Mouse (Mus musculus) neural tube, embryonic 12.5 days (tissue): ENCODE data around the gene Syce2. TPM values are rescaled to one million over a fixed set of nuclear protein-coding genes. Genes with fewer than 3 reads are reported as not detected.

Experiments
- ATAC-seq: fragments of 200-750 bp; cut with Nextera tagmentation; 2 replicates; pipeline ENCODE4 v1.8.0; 2017; ENCODE audit warnings: low read depth, mild to moderate bottlenecking, moderate TSS enrichment, moderate library complexity; ENCODE audit not compliant: low FRiP score
- H3K27ac ChIP-seq: fragments of 300-500 bp; sonication (generic); 2 replicates; pipeline ENCODE4 v1.5.1; 2016
- H3K27me3 ChIP-seq: fragments of 300-500 bp; sonication (generic); replicated peaks from 2 replicates; pipeline ENCODE4 v1.6.1; 2016; ENCODE audit warnings: mild to moderate bottlenecking
- H3K36me3 ChIP-seq: fragments of 300-500 bp; sonication (generic); 2 replicates; pipeline ENCODE4 v1.6.1; 2016; ENCODE audit warnings: mild to moderate bottlenecking
- H3K4me1 ChIP-seq: fragments of 300-500 bp; sonication (generic); 2 replicates; pipeline ENCODE4 v1.6.1; 2016
- H3K4me2 ChIP-seq: fragments of 300-500 bp; sonication (generic); replicated peaks from 2 replicates; pipeline ENCODE4 v1.6.1; 2016; ENCODE audit warnings: mild to moderate bottlenecking
- H3K4me3 ChIP-seq: fragments of 300-500 bp; sonication (generic); 2 replicates; pipeline ENCODE4 v1.5.1; 2016
- H3K9ac ChIP-seq: fragments of 300-500 bp; sonication (generic); 2 replicates; pipeline ENCODE4 v1.6.1; 2016; ENCODE audit warnings: mild to moderate bottlenecking
- H3K9me3 ChIP-seq: fragments of 300-500 bp; sonication (generic); 2 replicates; pipeline ENCODE4 v1.6.1; 2016; ENCODE audit warnings: mild to moderate bottlenecking
- WGBS: fragments of 180-500 bp; shearing (Covaris S2); methylation state at CpG from one replicate; pipeline ENCODE4 v1.1.7; 2016; 5-methylcytosine and 5-hydroxymethylcytosine counted together
- microRNA-seq: library from miRNA; unstranded; fragments of <30 nt; microRNA quantifications from one replicate; pipeline ENCODE4, GENCODE M21; 2017
- polyA plus RNA-seq: library from polyadenylated mRNA; unstranded; fragments of >200 nt; fragmentation: Nextera tagmentation; extraction: Ambion mirVana; gene quantifications from 2 replicates; pipeline ENCODE4 v1.2.1, GENCODE M21; 2016

Syce2 gene
- polyA plus RNA-seq, 1 experiment from 2014 or later, result 34.9 TPM

DNA sequence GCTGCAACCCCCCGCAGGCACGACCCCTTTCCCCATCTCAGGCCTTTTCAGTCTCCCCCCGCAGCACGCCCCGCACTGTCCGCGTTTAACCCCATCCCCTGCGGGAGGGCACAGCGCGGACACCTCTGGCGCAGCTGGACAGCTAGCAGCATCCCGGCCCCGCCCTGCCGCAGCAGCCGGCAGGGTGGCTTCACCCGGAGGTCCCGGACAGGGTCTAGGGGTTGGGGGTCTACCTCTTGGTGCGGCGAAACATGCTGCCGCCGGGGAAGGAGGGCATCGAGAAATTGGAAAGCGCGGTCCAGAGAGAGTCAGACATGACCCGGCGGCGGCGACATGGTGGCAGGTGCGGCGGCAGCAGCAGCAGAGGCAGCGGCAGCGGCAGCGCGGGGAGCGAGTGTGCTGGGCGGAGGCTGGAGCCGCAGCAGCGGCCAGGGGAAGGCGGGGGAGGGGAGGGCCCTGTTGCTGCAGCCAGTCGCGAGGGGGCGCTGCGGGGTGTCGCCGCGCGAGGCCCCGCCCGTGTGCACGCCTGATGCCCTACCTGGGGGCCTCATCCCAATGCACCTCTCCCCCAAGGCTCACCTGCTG lies 65.1 kb downstream of the Syce2 start, which contains the start of gene Mast1:
Mast1 (minus strand) TSS at position 398 of the 585 bp plus-strand sequence.
- H3K27me3 ChIP-seq, result peaks cover 39% of the 10 kb centered on the region
- ATAC-seq, result peak; percentile 57

More for the DNA sequence above, 65.1 kb downstream of the Syce2 start, which contains the start of gene Mast1:
- H3K4me3 ChIP-seq, result peak within 1 kb of the TSS; percentile 69
- under 1% methylated on average over 50 of the region's 50 CpGs for WGBS
- H3K4me2 ChIP-seq, result peak within 1 kb of the TSS; percentile 80
- H3K9me3 ChIP-seq, result no peaks in the 10 kb centered on the region
- peak within 1 kb of the TSS; percentile 75 for H3K27ac ChIP-seq
- H3K36me3 ChIP-seq, result no peaks in the 10 kb centered on the region
- H3K4me1 ChIP-seq, result peaks cover 33% of the 10 kb centered on the region
- peak within 1 kb of the TSS; percentile 88 for H3K9ac ChIP-seq

Small RNA genes within 50 kb of the gene (microRNA-seq; reads per million reads assigned to microRNA genes)
- gene Gm24197 (not detected), gene Mir7069 (4.6 reads per million, percentile 13 among the genes with 10 or more reads in this experiment)

Other genes with a start within 250 kb of the Syce2 start
- gene Ier2, start 209.3 kb upstream of the Syce2 start, polyA plus RNA-seq, result 72.4 and 72.8 TPM in 2 replicates
- 58.5 and 59.1 TPM in 2 replicates for gene Trmt1, start 185.8 kb upstream of the Syce2 start, polyA plus RNA-seq
- 17.2 and 19.2 TPM in 2 replicates for gene Nacc1, start 184.2 kb upstream of the Syce2 start, polyA plus RNA-seq
- gene Lyl1, start 170.7 kb upstream of the Syce2 start, polyA plus RNA-seq, result 4.4 and 4.5 TPM in 2 replicates
- gene G430095P16Rik, start 149.1 kb upstream of the Syce2 start, polyA plus RNA-seq, result 2.5 and 2.6 TPM in 2 replicates
- gene Nfix, start 71.8 kb upstream of the Syce2 start, polyA plus RNA-seq, result 8.4 and 11.2 TPM in 2 replicates
- gene Dand5, start 49.3 kb upstream of the Syce2 start, polyA plus RNA-seq, result 6.5 and 8.3 TPM in 2 replicates
- 39.7 and 40.1 TPM in 2 replicates for gene Gadd45gip1, start 40.6 kb upstream of the Syce2 start, polyA plus RNA-seq
- gene Rad23a, start 31.4 kb upstream of the Syce2 start, polyA plus RNA-seq, result 89.7 and 94.8 TPM in 2 replicates
- 753 and 769 TPM in 2 replicates for gene Calr, start 25.2 kb upstream of the Syce2 start, polyA plus RNA-seq
- 108 and 110 TPM in 2 replicates for gene Farsa, start 15.1 kb upstream of the Syce2 start, polyA plus RNA-seq
- gene Gcdh, start 21.8 kb downstream of the Syce2 start, polyA plus RNA-seq, result 32.1 and 37.0 TPM in 2 replicates
- 3.4 and 4.0 TPM in 2 replicates for gene Klf1, start 29.8 kb downstream of the Syce2 start, polyA plus RNA-seq
- gene Dnase2a, start 36.4 kb downstream of the Syce2 start, polyA plus RNA-seq, result 5.2 and 6.5 TPM in 2 replicates
- gene Mast1, start 65.2 kb downstream of the Syce2 start, polyA plus RNA-seq, result 43.0 and 44.9 TPM in 2 replicates
- gene Rtbdn, start 74.9 kb downstream of the Syce2 start, polyA plus RNA-seq, result 0.93 and 1.1 TPM in 2 replicates
- gene Gm49661, start 97.3 kb downstream of the Syce2 start, polyA plus RNA-seq, result not detected in 2 replicates
- gene Prdx2, start 97.5 kb downstream of the Syce2 start, polyA plus RNA-seq, result 1,247 and 1,331 TPM in 2 replicates
- 78.4 and 85.2 TPM in 2 replicates for gene Rnaseh2a, start 97.7 kb downstream of the Syce2 start, polyA plus RNA-seq
- 9.9 TPM in 2 replicates for gene Junb, start 106.6 kb downstream of the Syce2 start, polyA plus RNA-seq
- gene Hook2, start 118.5 kb downstream of the Syce2 start, polyA plus RNA-seq, result 17.6 and 18.2 TPM in 2 replicates
- not detected in 2 replicates for gene Best2, start 142.4 kb downstream of the Syce2 start, polyA plus RNA-seq
- 144 and 150 TPM in 2 replicates for gene Asna1, start 153.2 kb downstream of the Syce2 start, polyA plus RNA-seq
- 180 and 189 TPM in 2 replicates for gene Trir, start 154.7 kb downstream of the Syce2 start, polyA plus RNA-seq
- gene Tnpo2, start 164.8 kb downstream of the Syce2 start, polyA plus RNA-seq, result 39.2 and 40.4 TPM in 2 replicates
- gene Fbxw9, start 187.9 kb downstream of the Syce2 start, polyA plus RNA-seq, result 38.1 and 40.5 TPM in 2 replicates
- not detected in 2 replicates for gene Gm5741, start 195.9 kb downstream of the Syce2 start, polyA plus RNA-seq
- 76.3 and 87.4 TPM in 2 replicates for gene Dhps, start 199.6 kb downstream of the Syce2 start, polyA plus RNA-seq
- 104 and 111 TPM in 2 replicates for gene Wdr83os, start 208.6 kb downstream of the Syce2 start, polyA plus RNA-seq
- gene Wdr83, start 209.2 kb downstream of the Syce2 start, polyA plus RNA-seq, result 54.6 and 57.9 TPM in 2 replicates
- 18.0 and 18.7 TPM in 2 replicates for gene Man2b1, start 211.2 kb downstream of the Syce2 start, polyA plus RNA-seq